Mouse (Mus musculus): Measurements from ENCODE around the gene Igf1r. TPM values are rescaled to one million over a fixed set of nuclear protein-coding genes. Genes with fewer than 3 reads are reported as not detected.

The Igf1r gene
- polyA plus RNA-seq, 1 experiment from 2014 or later, result 10.2 TPM

DNA sequence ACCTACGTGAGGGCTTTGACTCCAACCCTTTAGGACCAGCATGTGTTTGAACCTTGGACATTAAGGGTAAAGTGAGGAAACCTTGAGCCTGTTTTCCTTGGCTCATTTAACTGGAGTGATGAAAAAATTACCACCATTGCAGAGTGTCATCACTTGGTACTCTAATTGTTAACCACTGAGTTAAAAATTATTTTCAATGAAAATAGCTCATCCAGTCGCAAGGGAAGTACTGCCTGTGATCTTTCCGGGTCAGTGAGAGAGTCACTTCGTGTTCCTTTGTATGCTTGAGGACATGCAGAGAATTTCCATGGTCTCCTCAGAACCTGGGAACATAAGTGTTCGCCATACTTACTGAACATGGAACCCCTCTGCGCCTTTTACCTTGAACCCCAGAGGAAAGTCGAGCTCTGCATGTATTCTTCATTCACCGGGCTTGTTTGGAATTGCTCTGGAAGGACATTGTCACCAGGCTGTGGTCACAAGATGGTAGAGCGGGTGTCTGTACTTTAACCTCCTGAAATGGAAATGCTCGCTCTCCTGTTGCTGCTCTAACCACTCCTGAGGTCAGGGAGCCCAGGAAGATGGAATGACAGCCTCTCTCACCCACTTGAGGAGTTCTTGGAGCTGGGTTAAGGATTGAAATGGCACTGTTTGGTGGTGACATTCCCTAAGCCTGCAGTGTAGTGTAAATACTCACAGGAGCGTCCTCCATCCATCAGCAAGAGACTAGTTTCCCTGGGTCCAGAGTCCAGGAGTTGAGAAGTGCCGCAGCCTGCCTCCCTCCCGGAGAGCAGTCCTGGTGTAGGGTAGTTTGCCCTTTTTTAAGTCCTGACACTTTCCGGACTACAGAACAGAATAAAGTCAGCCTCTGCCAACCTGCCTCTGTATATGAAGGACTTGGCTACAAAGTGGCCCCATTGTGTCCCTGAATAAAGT is 120.2 kb downstream of the Igf1r start:
- no peak for DNase-seq (ENCODE audit: low spot score)
- H3K4me1 ChIP-seq (replicated peaks; ENCODE audit: control insufficient read depth, insufficient read depth, low read length), result peaks cover 21% of the 10 kb centered on the region
- H3K9ac ChIP-seq (ENCODE audit: low read depth, low read length), result no peak overlapping the region
- H3K9me3 ChIP-seq (ENCODE audit: control insufficient read depth, low read length), result no peaks in the 10 kb centered on the region
- no peaks in the 10 kb centered on the region for H3K36me3 ChIP-seq (ENCODE audit: control insufficient read depth, insufficient read depth, low read length)
- no peak overlapping the region for H3K27ac ChIP-seq (ENCODE audit: low read depth, low read length)
- H3K27me3 ChIP-seq (replicated peaks; ENCODE audit: control insufficient read depth, insufficient read depth, low read length), result no peaks in the 10 kb centered on the region
- H3K4me3 ChIP-seq (ENCODE audit: low read depth, low read length), result no peak overlapping the region
- WGBS, result 84% methylated on average over 14 of the region's 14 CpGs
- H3K4me2 ChIP-seq, result no peak overlapping the region
- ATAC-seq (replicated peaks; ENCODE audit: low FRiP score), result no peak

- H3K4me1 ChIP-seq (replicated peaks; ENCODE audit: control insufficient read depth, insufficient read depth, low read length), result peaks cover 21% of the 10 kb centered on the region
Measured at GRCm38 (mm10) chr7:68073460-68073806, 120.8 kb downstream of the Igf1r start.

DNA sequence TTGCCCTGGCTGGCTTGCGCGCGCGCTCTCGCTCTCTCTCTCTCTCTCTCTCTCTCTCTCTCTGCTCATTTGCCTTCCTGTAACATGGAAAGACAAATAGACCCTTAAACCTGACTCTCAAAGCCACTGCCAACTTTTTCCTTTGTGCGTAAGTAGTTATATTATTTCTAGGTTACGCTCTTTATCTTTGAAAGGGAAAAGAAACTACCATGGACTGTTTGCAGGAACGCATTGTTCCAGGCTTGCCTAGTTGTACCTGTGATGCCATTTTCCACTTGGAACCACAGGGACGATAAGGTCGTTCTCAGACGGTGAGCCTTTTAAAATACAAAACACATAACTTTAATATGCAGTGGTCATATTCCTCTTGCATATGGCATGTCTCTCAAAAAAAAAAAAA is 122.1 kb downstream of the Igf1r start:
- 93% methylated on average over 11 of the region's 11 CpGs for WGBS
- no peak for DNase-seq (ENCODE audit: low spot score)
- H3K27ac ChIP-seq (ENCODE audit: low read depth, low read length), result no peak overlapping the region

More at GRCm38 (mm10) chr7:68073460-68073806, 120.8 kb downstream of the Igf1r start:
- no peak for ATAC-seq (replicated peaks; ENCODE audit: low FRiP score)
- Histone ChIP-seq H3K4me2 (no peak overlapping the region), H3K9me3 (ENCODE audit: control insufficient read depth, low read length) (no peaks in the 10 kb centered on the region), H3K4me3 (ENCODE audit: low read depth, low read length) (no peak overlapping the region), H3K27ac (ENCODE audit: low read depth, low read length) (no peak overlapping the region), H3K27me3 (replicated peaks; ENCODE audit: control insufficient read depth, insufficient read depth, low read length) (no peaks in the 10 kb centered on the region), H3K9ac (ENCODE audit: low read depth, low read length) (no peak overlapping the region), H3K36me3 (ENCODE audit: control insufficient read depth, insufficient read depth, low read length) (no peaks in the 10 kb centered on the region)
- no peak for DNase-seq (ENCODE audit: low spot score)
- 62% methylated on average over 8 of the region's 8 CpGs for WGBS

DNA sequence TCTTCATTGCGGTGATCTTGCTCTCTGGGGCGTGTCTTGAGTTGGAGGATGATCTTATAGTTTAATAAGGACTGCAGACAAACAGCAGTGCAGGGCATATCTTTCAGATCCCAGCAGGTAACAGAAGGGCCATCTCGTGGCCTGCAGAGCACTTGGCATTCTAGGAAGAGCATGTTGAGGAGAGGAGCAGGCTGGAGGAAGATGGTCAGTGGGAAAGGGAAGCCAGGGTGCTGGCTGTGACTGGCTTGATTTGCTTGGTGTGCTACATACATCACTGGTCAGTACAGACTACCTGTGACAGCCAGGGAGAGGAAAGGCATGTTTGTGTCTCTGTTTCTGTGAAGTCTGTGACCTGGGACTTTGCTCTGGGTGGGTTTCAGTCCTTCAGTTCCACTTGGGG is 122.8 kb downstream of the Igf1r start:
- Histone ChIP-seq H3K4me2 (no peak overlapping the region), H3K27ac (ENCODE audit: low read depth, low read length) (no peak overlapping the region), H3K4me3 (ENCODE audit: low read depth, low read length) (no peak overlapping the region), H3K27me3 (replicated peaks; ENCODE audit: control insufficient read depth, insufficient read depth, low read length) (no peaks in the 10 kb centered on the region), H3K9me3 (ENCODE audit: control insufficient read depth, low read length) (no peaks in the 10 kb centered on the region), H3K36me3 (ENCODE audit: control insufficient read depth, insufficient read depth, low read length) (no peaks in the 10 kb centered on the region), H3K9ac (ENCODE audit: low read depth, low read length) (no peak overlapping the region), H3K4me1 (replicated peaks; ENCODE audit: control insufficient read depth, insufficient read depth, low read length) (peaks cover 15% of the 10 kb centered on the region)
- no peak for DNase-seq (ENCODE audit: low spot score)
- 80% methylated on average over 3 of the region's 3 CpGs for WGBS
- no peak for ATAC-seq (replicated peaks; ENCODE audit: low FRiP score)

More for the DNA sequence above, 122.1 kb downstream of the Igf1r start:
- no peak for ATAC-seq (replicated peaks; ENCODE audit: low FRiP score)
- Histone ChIP-seq H3K36me3 (ENCODE audit: control insufficient read depth, insufficient read depth, low read length) (no peaks in the 10 kb centered on the region), H3K4me2 (no peak overlapping the region), H3K9me3 (ENCODE audit: control insufficient read depth, low read length) (no peaks in the 10 kb centered on the region), H3K9ac (ENCODE audit: low read depth, low read length) (no peak overlapping the region), H3K4me3 (ENCODE audit: low read depth, low read length) (no peak overlapping the region), H3K4me1 (replicated peaks; ENCODE audit: control insufficient read depth, insufficient read depth, low read length) (peaks cover 17% of the 10 kb centered on the region), H3K27me3 (replicated peaks; ENCODE audit: control insufficient read depth, insufficient read depth, low read length) (no peaks in the 10 kb centered on the region)

- no peak overlapping the region for H3K9ac ChIP-seq (ENCODE audit: low read depth, low read length)
- no peak overlapping the region for H3K27ac ChIP-seq (ENCODE audit: low read depth, low read length)
- H3K4me1 ChIP-seq (replicated peaks; ENCODE audit: control insufficient read depth, insufficient read depth, low read length), result peaks cover 32% of the 10 kb centered on the region
- H3K4me3 ChIP-seq (ENCODE audit: low read depth, low read length), result no peak overlapping the region
- no peaks in the 10 kb centered on the region for H3K9me3 ChIP-seq (ENCODE audit: control insufficient read depth, low read length)
- H3K36me3 ChIP-seq (ENCODE audit: control insufficient read depth, insufficient read depth, low read length), result no peaks in the 10 kb centered on the region
- no peak for ATAC-seq (replicated peaks; ENCODE audit: low FRiP score)
- 65% methylated on average over 11 of the region's 11 CpGs for WGBS
- H3K27me3 ChIP-seq (replicated peaks; ENCODE audit: control insufficient read depth, insufficient read depth, low read length), result no peaks in the 10 kb centered on the region
- H3K4me2 ChIP-seq, result no peak overlapping the region
- no peak for DNase-seq (ENCODE audit: low spot score)
Measured at GRCm38 (mm10) chr7:68080122-68080845, 127.7 kb downstream of the Igf1r start.

DNA sequence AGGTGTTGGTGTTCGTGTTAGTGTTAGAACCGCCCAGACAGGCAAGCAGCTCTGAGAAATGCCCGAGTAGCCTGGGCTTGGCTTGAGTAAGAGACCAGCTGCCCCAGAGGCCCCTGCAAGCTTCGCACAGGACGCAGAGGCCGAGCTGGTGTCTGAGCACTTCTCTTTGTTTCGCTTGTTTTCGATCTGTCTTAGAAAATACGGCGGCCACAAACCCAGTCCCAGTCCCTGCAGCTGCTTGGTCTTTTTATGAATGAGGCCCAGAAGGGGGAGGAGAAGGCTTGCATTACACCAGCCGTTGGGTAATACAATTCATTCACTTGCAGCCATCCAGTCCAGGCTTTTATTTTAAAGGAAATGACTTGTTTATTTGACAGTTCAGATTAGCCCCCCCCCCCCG is 132.7 kb downstream of the Igf1r start:
- peaks cover 61% of the 10 kb centered on the region for H3K4me1 ChIP-seq (replicated peaks; ENCODE audit: control insufficient read depth, insufficient read depth, low read length)
- H3K27ac ChIP-seq (ENCODE audit: low read depth, low read length), result peak overlapping the region; percentile 79
- H3K4me2 ChIP-seq, result peak overlapping the region; percentile 57
- H3K27me3 ChIP-seq (replicated peaks; ENCODE audit: control insufficient read depth, insufficient read depth, low read length), result no peaks in the 10 kb centered on the region
- peak overlapping the region; percentile 50 for H3K9ac ChIP-seq (ENCODE audit: low read depth, low read length)
- DNase-seq (ENCODE audit: low spot score) (peak; percentile 51), ATAC-seq (replicated peaks; ENCODE audit: low FRiP score) (peak; percentile 73)
- H3K36me3 ChIP-seq (ENCODE audit: control insufficient read depth, insufficient read depth, low read length), result no peaks in the 10 kb centered on the region
- H3K9me3 ChIP-seq (ENCODE audit: control insufficient read depth, low read length), result no peaks in the 10 kb centered on the region
- 6% methylated on average over 12 of the region's 12 CpGs for WGBS
- peak overlapping the region; percentile 33 for H3K4me3 ChIP-seq (ENCODE audit: low read depth, low read length)

DNA sequence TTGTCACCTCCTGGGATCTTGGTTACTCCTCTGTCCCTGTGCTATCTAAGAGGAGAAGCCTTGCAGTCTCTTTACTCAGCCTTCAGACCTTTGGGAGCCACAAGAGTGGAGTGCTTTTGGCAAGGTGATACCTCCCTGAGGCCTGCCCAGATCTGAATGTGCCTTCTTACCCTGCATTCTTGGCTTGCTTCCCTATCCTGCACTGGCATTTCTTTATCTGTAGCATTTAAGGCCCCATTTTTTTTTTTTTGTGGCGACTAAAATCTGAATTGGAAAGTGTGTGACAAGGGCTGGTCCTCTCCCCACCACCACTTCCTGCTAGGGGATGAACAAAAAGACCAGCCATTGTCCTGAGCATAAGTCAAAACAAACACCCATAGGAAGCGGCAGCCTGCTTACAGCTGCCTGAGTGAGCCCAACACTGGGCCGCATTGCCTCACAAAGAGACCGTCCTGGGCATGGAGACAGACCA is 133.3 kb downstream of the Igf1r start:
- Histone ChIP-seq H3K27ac (ENCODE audit: low read depth, low read length) (peak overlapping the region; percentile 79), H3K4me2 (peak overlapping the region; percentile 57), H3K27me3 (replicated peaks; ENCODE audit: control insufficient read depth, insufficient read depth, low read length) (no peaks in the 10 kb centered on the region), H3K4me3 (ENCODE audit: low read depth, low read length) (no peak overlapping the region), H3K9me3 (ENCODE audit: control insufficient read depth, low read length) (no peaks in the 10 kb centered on the region), H3K4me1 (replicated peaks; ENCODE audit: control insufficient read depth, insufficient read depth, low read length) (peaks cover 58% of the 10 kb centered on the region), H3K9ac (ENCODE audit: low read depth, low read length) (no peak overlapping the region; the same call in 1 of the 2 replicates), H3K36me3 (ENCODE audit: control insufficient read depth, insufficient read depth, low read length) (no peaks in the 10 kb centered on the region)
- WGBS, result 44% methylated on average over 4 of the region's 4 CpGs
- DNase-seq (ENCODE audit: low spot score) (no peak), ATAC-seq (replicated peaks; ENCODE audit: low FRiP score) (peak; percentile 74)

DNA sequence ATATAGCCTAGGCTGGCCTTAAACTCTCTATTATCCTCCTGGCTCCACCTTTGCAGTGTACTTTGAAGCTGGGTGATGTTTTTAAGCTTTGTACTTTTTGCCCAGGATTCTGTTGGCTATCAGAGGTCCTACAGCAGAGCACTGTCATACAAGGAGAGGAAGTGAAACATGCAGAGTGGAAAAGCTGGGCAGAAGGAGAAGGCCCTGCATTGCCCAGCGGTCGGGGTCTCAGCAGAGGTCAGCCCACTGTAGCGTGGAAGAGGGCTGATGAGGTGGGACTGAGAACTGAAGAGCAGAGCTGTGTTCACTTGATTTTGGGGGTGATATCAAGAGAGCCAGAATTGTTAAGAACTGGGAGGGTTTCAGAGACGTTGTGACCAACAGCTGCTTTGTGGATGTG is 134.9 kb downstream of the Igf1r start:
- H3K9ac ChIP-seq (ENCODE audit: low read depth, low read length), result no peak overlapping the region

More for the DNA sequence above, 134.9 kb downstream of the Igf1r start:
- WGBS, result 56% methylated on average over 4 of the region's 4 CpGs
- no peak overlapping the region for H3K4me2 ChIP-seq
- H3K4me1 ChIP-seq (replicated peaks; ENCODE audit: control insufficient read depth, insufficient read depth, low read length), result peaks cover 71% of the 10 kb centered on the region
- no peak for ATAC-seq (replicated peaks; ENCODE audit: low FRiP score)
- H3K4me3 ChIP-seq (ENCODE audit: low read depth, low read length), result no peak overlapping the region
- H3K36me3 ChIP-seq (ENCODE audit: control insufficient read depth, insufficient read depth, low read length), result no peaks in the 10 kb centered on the region
- no peaks in the 10 kb centered on the region for H3K9me3 ChIP-seq (ENCODE audit: control insufficient read depth, low read length)
- DNase-seq (ENCODE audit: low spot score), result no peak
- H3K27ac ChIP-seq (ENCODE audit: low read depth, low read length), result no peak overlapping the region
- no peaks in the 10 kb centered on the region for H3K27me3 ChIP-seq (replicated peaks; ENCODE audit: control insufficient read depth, insufficient read depth, low read length)

Measured in liver, embryonic 11.5 days (tissue).